Mouse (Mus musculus): Measurements from ENCODE around the gene Npnt. TPM values are rescaled to one million over a fixed set of nuclear protein-coding genes. Genes with fewer than 3 reads are reported as not detected.

The Npnt gene
- polyA plus RNA-seq (2012; ENCODE audit: insufficient read depth, low replicate concordance) = not detected in 2 replicates

DNA sequence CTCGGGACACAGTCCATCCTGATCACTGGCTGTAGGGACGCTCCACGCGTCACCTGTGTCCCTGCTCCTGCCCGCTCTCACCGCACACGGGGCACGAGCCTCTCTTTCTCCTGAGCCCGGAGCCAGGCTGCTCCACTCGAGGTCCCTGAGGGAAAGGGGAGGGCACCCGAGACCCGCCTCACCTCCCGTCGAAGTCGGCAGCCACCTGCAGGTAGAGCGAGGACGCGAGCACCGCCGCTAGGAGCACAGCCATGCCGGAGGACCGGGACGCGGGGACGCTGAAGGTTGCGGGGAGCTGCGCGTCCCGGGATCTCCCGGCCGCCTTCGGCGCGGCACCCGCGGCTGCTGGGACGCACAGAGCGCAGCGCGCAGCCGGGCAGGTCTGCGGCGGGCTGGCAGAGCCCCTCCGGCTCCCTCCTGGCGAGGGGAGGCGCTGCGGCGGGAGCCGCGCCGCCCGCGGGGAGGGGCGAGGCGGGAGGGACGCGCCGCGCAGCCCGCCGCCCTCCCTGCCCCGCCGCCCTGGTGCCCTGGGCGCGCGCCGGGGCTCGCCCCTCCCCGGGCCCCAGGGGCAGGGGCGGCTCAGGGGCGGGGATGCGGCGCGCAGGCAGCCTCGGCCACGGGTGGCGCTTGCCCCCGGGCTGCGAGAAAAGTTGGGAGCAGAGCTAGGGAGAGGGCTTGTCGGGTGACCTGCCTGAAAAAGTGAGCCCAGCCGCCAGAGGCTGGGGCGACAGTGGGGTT is at the start of gene Npnt:
Gene Npnt (minus strand): TSS at position 501 of the 738 bp plus-strand sequence.
- peaks cover 68% of the 10 kb centered on the region for H3K27me3 ChIP-seq (replicated peaks)
- peaks cover 19% of the 10 kb centered on the region for H3K4me1 ChIP-seq
- no peaks in the 10 kb centered on the region for H3K9me3 ChIP-seq
- H3K4me3 ChIP-seq (replicated peaks) = peak within 1 kb of the TSS; percentile 90
- no peaks in the 10 kb centered on the region for H3K36me3 ChIP-seq (replicated peaks; ENCODE audit: low read length)
- TF ChIP-seq GATA1 (IDR thresholded peaks at IDR 0.05; ENCODE audit: borderline replicate concordance, low read length) (no peak), FLI1 (IDR thresholded peaks at IDR 0.05; ENCODE audit: low read length) (no peak)

DNA sequence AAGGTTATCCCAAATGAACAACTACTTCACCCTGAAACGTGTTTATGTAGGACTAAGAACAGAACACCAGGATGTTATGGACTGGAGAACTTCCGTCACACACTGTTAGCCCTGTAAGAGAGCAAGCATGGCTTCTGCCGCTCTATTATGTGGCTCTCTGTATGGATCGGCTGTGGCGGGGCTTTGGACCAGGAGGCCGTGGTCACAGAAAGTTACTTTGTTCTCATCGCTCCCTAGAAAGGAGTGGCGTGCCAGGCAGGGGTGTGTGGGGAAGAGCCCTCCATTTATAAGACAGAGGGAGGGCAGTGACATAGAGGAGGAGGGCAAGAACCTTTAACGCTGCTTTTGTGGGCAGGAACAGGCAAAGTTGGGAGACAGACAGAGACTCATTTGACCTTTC is 46.2 kb upstream of the Npnt start:
- H3K36me3 ChIP-seq (replicated peaks; ENCODE audit: low read length) = peaks cover 48% of the 10 kb centered on the region
- peaks cover 17% of the 10 kb centered on the region for H3K4me1 ChIP-seq
- TF ChIP-seq FLI1 (IDR thresholded peaks at IDR 0.05; ENCODE audit: low read length) (no peak), GATA1 (IDR thresholded peaks at IDR 0.05; ENCODE audit: borderline replicate concordance, low read length) (no peak)

DNA sequence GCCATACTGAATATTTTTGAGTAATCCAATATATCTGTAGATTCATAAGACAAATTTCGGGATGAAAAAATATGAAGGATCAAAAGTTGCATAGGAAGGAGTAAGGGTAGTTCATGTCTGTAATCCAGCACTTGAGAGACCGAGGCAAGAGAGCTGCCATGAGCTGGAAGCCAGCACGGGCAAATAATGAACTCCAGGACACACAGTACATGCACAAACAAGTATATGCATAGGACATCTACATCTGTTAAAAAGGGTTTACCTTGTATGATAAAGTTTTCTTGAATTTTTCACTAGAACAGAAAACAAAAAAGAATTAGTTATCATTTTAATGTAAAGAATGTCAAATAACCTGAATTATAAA is 45.8 kb upstream of the Npnt start:
- H3K27me3 ChIP-seq (replicated peaks) = no peaks in the 10 kb centered on the region

More for the DNA sequence above, 46.2 kb upstream of the Npnt start:
- no peaks in the 10 kb centered on the region for H3K27me3 ChIP-seq (replicated peaks)
- H3K4me3 ChIP-seq (replicated peaks) = no peak overlapping the region
- H3K9me3 ChIP-seq = no peaks in the 10 kb centered on the region

DNA sequence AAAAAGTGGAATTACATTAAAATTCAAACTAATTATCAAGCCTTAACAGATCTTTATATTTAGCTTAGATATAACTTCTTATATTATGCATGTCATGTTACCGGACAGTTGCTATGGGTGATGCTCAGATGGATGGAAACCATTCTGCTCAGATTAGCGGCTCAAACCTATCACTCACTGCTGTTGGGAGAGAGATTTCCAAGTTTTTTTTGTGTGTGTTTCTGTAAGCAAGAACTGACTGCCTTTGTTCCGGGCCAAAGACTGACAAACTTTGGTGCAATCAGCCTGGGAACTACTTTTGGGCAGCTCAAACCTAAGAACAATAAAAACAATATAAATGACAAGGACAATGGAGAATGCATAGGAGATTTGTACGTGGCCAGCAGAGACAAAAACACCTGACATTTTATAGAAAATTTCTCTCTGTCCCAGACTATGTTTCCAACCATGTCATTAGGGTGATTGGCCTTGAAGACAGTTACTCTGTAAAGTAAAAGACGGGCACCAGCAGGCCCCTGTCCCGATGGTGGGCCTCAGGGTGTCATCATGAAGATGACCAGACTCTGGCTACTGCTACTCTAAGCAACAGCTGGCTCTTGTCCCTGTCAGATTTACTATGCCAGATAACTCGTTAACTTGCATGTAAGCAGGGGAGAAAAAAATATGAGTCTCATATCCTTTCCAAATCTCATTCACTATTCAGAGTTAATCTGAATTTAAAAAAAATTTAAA is 45.2 kb upstream of the Npnt start:
- no peak for TF ChIP-seq FLI1 (IDR thresholded peaks at IDR 0.05; ENCODE audit: low read length)
- no peak for TF ChIP-seq GATA1 (IDR thresholded peaks at IDR 0.05; ENCODE audit: borderline replicate concordance, low read length)
- no peaks in the 10 kb centered on the region for H3K9me3 ChIP-seq
- no peaks in the 10 kb centered on the region for H3K27me3 ChIP-seq (replicated peaks)
- peaks cover 10% of the 10 kb centered on the region for H3K4me1 ChIP-seq
- peaks cover 39% of the 10 kb centered on the region for H3K36me3 ChIP-seq (replicated peaks; ENCODE audit: low read length)
- no peak overlapping the region for H3K4me3 ChIP-seq (replicated peaks)

More for the DNA sequence above, 45.8 kb upstream of the Npnt start:
- TF ChIP-seq FLI1 (IDR thresholded peaks at IDR 0.05; ENCODE audit: low read length) (no peak), GATA1 (IDR thresholded peaks at IDR 0.05; ENCODE audit: borderline replicate concordance, low read length) (no peak)
- Histone ChIP-seq H3K9me3 (no peaks in the 10 kb centered on the region), H3K36me3 (replicated peaks; ENCODE audit: low read length) (peaks cover 44% of the 10 kb centered on the region), H3K4me1 (peaks cover 14% of the 10 kb centered on the region), H3K4me3 (replicated peaks) (no peak overlapping the region)

DNA sequence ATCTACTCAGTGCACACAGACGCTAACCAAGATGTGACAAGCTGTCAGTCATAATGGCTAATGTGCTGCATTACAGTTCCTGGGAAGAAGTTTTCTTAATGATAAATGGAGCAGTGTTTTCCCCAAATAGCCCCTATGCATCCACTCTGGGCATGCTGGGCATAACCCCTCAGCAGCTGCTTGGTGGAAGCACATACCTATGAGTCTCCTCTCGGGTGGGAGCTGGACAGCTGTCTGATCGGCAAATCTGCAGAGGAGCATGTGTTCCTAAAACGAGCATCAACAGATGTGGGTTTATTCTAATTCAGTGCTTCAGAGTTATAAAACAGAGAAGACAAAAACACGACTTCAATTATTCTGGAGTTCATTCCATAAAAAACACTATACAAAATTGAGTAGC is 36.1 kb upstream of the Npnt start:
- TF ChIP-seq FLI1 (IDR thresholded peaks at IDR 0.05; ENCODE audit: low read length) (no peak), GATA1 (IDR thresholded peaks at IDR 0.05; ENCODE audit: borderline replicate concordance, low read length) (no peak)
- Histone ChIP-seq H3K36me3 (replicated peaks; ENCODE audit: low read length) (peaks cover 63% of the 10 kb centered on the region), H3K27me3 (replicated peaks) (no peaks in the 10 kb centered on the region), H3K4me3 (replicated peaks) (no peak overlapping the region), H3K4me1 (no peaks in the 10 kb centered on the region), H3K9me3 (no peaks in the 10 kb centered on the region)

DNA sequence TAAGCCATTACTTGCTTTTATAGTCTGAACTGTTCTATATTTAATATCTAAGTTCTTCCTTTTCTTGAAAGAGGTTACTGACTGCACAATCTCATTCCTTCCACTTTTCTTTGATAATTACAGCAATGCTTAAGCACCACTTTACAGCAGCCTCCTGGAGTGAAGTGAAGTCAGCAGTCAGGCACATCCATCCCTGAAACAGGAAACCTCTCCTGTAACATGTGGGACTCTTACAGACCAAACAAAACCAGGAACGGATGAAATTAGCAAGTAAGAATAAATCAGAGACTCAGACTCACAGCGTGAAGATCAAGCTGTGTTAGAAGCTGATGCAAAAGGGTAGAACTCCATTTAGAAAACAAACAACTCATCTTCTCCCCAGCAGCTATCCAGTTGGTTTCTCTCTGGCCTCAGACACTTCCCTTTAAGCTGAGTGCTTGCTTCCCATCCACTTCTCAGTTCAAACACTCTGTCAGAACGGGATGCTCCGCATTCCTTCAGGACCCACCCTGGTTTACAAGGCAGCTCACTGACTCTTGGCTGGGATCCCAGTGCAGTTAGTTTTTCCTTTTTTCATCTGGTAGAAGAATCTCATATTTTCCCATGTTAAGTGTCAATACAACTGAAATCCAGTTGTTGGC is 33.9 kb upstream of the Npnt start:
- TF ChIP-seq FLI1 (IDR thresholded peaks at IDR 0.05; ENCODE audit: low read length) (no peak), GATA1 (IDR thresholded peaks at IDR 0.05; ENCODE audit: borderline replicate concordance, low read length) (no peak)
- Histone ChIP-seq H3K9me3 (peaks cover 4% of the 10 kb centered on the region; the same call in 1 of the 2 replicates), H3K4me3 (replicated peaks) (no peak overlapping the region), H3K4me1 (peaks cover 5% of the 10 kb centered on the region; the same call in 1 of the 2 replicates), H3K27me3 (replicated peaks) (no peaks in the 10 kb centered on the region), H3K36me3 (replicated peaks; ENCODE audit: low read length) (peaks cover 84% of the 10 kb centered on the region)

DNA sequence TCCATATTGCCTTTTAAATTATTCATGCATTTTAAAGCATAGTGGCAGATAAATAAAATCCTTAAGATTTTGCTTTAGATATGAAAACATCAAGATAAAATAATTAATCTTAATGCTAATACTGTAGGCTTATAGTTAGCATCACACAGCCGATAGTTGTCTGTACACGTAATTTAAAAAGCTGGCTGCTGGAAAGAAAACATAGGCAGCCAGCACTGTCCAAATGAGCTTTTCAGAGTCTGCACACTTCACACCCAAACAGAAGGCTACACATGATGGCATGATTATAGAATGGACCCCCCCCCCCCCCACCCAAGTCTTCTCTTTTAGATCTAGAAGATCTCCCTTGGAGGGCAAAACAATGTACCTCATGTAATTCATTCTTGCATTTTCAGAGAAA is 31.9 kb upstream of the Npnt start:
- no peak for TF ChIP-seq FLI1 (IDR thresholded peaks at IDR 0.05; ENCODE audit: low read length)
- no peak for TF ChIP-seq GATA1 (IDR thresholded peaks at IDR 0.05; ENCODE audit: borderline replicate concordance, low read length)
- H3K36me3 ChIP-seq (replicated peaks; ENCODE audit: low read length) = peaks cover 69% of the 10 kb centered on the region
- H3K4me1 ChIP-seq = peaks cover 5% of the 10 kb centered on the region; the same call in 1 of the 2 replicates
- H3K27me3 ChIP-seq (replicated peaks) = no peaks in the 10 kb centered on the region
- H3K9me3 ChIP-seq = peaks cover 7% of the 10 kb centered on the region
- no peak overlapping the region for H3K4me3 ChIP-seq (replicated peaks)

DNA sequence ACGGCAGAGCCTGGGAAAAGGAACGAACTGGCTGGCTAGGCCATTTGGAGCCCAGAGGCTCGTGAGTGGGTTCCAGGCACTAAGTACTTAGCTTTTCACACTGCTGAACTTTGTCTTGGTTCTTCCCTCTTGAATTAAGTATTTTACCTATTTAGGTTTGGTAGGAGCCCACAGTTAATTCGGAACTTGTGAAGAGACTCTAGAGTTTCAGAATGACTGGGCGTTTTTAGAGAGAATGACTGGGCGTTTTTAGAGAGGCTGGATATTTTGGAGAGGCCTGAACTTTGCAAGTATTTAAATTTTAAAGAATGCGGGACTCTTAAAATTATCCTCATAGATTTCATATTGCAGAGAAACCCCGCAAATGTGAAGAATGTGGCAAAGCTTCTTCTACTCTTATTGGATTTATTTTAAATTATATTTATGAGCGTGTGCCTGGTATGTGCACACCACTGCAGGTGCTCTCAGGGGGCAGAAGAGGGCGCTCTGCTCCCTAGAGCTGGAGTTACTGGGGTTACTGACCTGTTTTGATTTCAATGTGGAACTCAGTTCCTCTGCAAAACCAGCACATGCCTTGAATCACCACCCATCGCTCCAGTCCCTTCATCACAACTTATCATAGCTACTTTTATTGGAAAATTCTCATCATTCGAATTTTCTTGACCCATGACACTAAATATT is 29.8 kb upstream of the Npnt start:
- no peaks in the 10 kb centered on the region for H3K27me3 ChIP-seq (replicated peaks)
- H3K4me1 ChIP-seq = peaks cover 5% of the 10 kb centered on the region; the same call in 1 of the 2 replicates
- H3K36me3 ChIP-seq (replicated peaks; ENCODE audit: low read length) = peaks cover 50% of the 10 kb centered on the region
- no peak for TF ChIP-seq FLI1 (IDR thresholded peaks at IDR 0.05; ENCODE audit: low read length)
- no peak for TF ChIP-seq GATA1 (IDR thresholded peaks at IDR 0.05; ENCODE audit: borderline replicate concordance, low read length)
- H3K4me3 ChIP-seq (replicated peaks) = no peak overlapping the region
- peaks cover 14% of the 10 kb centered on the region for H3K9me3 ChIP-seq

DNA sequence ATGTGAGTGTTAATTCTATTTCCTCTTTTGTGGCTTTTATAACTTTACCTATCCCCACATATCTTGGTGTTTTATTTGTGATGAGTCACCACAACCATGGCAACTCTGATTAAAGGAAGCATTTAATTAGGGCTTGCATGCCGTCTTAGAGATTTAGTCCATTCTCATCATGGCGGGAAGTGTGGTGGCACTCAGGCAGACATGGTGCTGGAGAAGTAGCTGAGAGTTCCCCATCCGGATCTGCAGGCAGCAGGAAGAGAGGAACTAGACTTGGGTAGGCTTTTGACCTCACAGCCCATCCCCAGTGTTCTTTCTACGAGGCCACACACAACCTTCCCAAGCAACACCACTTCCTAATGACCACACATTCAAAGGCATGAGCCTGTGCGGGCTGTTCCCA is 16.2 kb upstream of the Npnt start:
- Histone ChIP-seq H3K36me3 (replicated peaks; ENCODE audit: low read length) (no peaks in the 10 kb centered on the region), H3K4me1 (peaks cover 2% of the 10 kb centered on the region; the same call in 1 of the 2 replicates), H3K4me3 (replicated peaks) (no peak overlapping the region), H3K9me3 (no peaks in the 10 kb centered on the region), H3K27me3 (replicated peaks) (peaks cover 4% of the 10 kb centered on the region)
- no peak for TF ChIP-seq FLI1 (IDR thresholded peaks at IDR 0.05; ENCODE audit: low read length)
- TF ChIP-seq GATA1 (IDR thresholded peaks at IDR 0.05; ENCODE audit: borderline replicate concordance, low read length) = no peak
